Mouse (Mus musculus): ENCODE measurements around the gene Kcnc1.

GRCm38 (mm10) chr7:46459200-46459599, 62.9 kb downstream of the Kcnc1 start:
- TF ChIP-seq EP300 (optimal IDR thresholded peaks at IDR 0.05) (no peak), CTCF (IDR thresholded peaks at IDR 0.05; ENCODE audit: low read depth) (no peak)
